Mouse (Mus musculus) T-helper 2 cell (primary cell): ENCODE measurements around the gene Gm20388.

Experiments
- in situ Hi-C: fragments of 300-600 bp; cut with MboI, MseI; formaldehyde crosslinking; loops from one replicate; pipeline ENCODE4 v1.15.1; 2025; ENCODE audit warnings: high pct_unique_total_duplicates

The Gm20388 gene

DNA sequence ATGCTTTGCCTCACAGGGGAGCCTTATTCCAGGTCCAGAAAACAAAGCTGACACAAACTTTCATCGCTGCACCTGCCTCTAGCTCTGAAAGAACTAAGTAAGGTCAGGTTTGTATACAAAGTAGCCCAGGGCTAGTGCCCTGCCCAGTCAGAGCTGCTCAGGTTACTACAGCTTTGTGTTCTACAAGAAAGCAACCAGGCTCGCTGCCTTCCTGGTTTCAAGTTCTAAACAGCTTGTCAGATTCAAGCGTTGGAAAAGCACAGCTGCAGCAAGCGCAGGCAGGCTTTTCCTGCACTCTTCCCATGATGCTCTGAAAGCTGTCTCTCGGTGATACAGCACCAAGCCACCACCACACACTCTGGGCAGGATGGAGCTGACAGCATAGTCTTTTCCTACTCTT is 4286.2 kb downstream of the Gm20388 start:
- in situ Hi-C loops: loop anchor here (25.0 kb wide), 1 partner anchor 1216 kb away; no protein-coding TSS in a partner anchor

GRCm38 (mm10) chr8:124198230-124198629 is 4287.6 kb downstream of the Gm20388 start:
- in situ Hi-C loops: loop anchor here (25.0 kb wide), 1 partner anchor 1214 kb away; no protein-coding TSS in a partner anchor

DNA sequence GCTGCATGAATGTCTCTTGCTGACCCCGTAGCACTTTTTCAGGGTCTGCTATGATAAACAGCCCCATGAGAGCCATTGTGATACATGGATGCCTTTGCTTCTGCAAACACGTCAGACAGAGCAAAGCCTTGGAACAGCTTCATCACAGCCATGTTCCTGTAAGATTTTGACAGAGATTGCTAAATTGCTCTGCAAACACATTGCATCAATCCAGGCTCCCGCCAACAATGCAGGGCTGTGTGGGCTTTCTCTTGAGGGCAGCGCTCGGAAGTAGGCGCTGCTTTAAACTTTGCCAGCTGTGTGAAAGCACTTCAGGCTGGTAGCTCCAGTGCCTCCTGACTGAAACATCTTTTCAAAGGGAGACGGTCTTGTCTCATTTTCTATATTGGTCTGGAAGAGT is 4289.8 kb downstream of the Gm20388 start:
- in situ Hi-C loops: no loop called here

DNA sequence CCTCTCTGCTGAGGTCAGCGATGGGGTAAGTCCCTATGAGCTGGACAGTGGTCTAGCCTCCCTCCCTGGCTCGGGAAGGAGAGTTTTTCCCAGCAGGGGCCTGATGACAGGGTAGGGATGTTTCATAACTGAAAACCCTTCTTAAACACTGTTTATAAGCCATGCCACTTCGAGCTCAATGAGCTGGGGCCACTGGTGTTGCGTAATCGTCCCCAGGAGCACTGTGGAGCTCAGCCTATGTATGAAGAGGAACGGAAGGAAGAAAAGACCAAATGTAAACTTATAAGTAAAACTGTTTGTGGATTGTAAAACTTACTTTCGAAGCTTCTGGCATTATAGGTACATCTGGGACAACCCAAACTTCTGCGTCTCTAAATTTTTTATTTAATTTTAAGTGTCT is 4291.1 kb downstream of the Gm20388 start:
- in situ Hi-C loops: no loop called here

DNA sequence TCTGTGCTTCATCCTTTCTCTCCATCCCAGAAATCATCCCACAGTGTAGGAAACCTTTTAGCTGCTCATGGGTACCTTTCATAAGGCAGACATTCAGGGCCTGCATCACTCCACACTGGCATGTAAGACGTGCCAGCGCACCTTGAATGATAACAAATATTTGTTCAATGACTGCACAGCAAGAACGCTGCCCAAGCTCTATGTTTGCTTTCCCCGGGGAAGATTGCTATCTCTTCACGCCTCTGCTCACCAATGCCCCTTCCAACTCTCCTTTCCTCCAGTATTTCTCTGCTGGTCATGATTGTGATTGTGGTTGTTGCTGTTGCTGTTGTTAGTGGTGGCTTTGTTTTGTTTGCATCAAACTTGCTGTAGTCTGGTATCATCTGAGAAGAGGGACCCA is 4292.3 kb downstream of the Gm20388 start:
- in situ Hi-C loops: no loop called here

- in situ Hi-C loops: no loop called here
Measured at GRCm38 (mm10) chr8:124204001-124204601, 4293.5 kb downstream of the Gm20388 start.

- in situ Hi-C loops: no loop called here
Measured at GRCm38 (mm10) chr8:124212148-124212547, 4301.5 kb downstream of the Gm20388 start.

- in situ Hi-C loops: no loop called here
Measured at GRCm38 (mm10) chr8:124216951-124217350, 4306.3 kb downstream of the Gm20388 start.

GRCm38 (mm10) chr8:124229883-124230282 is 4319.2 kb downstream of the Gm20388 start:
- in situ Hi-C loops: no loop called here

GRCm38 (mm10) chr8:124230496-124231175 is 4320.0 kb downstream of the Gm20388 start:
- in situ Hi-C loops: no loop called here

DNA sequence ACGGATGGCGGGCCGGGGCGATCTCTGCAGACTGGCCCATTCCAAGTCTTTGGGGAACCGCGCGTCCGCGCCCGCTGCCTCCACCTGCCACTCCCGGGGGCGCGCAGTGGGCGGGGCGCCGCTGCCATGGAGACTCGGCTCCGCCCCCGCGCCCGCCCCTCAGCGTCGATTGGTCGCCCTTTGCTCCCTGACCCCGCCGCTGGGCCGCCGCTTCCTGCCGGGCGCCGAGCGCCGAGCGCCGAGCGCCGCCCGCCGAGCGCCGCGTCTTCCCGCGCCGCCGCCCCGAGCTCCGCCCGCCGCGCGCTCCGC is 4320.5 kb downstream of the Gm20388 start, which contains the start of gene Galnt2:
Gene Galnt2 (plus strand): TSS at position 216 of the 309 bp plus-strand sequence.
- in situ Hi-C loops: no loop called here

DNA sequence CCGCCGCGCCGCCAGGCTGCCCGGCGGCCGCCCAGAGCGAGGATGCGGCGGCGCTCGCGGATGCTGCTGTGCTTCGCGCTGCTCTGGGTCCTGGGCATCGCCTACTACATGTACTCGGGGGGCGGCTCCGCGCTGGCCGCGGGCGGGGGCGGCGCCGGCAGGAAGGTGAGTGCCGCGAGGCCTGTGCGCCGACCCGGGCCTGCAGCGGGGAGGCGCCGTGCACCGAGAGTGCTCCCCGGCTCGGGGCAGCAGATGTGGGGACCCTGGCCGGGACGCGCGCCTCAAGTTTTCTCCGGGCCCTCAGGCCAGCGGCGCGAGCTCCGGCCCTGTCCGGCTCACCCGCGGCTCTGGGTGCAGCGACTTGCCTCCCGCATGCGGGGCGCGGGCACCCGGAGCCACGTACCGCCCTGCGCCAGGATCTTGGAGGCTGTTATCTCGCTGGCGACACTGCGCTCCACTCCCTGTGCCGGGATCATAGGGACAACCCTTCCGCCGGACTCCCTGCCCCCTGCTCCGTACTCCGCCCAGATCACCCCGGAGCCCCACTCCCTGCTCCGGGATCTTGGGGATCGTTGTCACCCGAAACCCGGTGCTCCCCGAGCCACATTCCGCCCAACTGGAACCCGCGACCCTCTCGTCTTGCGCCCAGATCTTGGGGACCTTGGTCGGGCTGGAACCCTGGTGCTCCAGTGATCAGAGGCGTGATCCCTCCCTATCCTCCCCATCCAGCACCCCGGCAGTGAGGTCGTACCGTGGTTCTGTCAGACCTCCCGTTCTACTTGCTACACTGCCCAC is 4321.0 kb downstream of the Gm20388 start:
- in situ Hi-C loops: no loop called here

GRCm38 (mm10) chr8:124232280-124232600 is 4321.6 kb downstream of the Gm20388 start:
- in situ Hi-C loops: no loop called here

GRCm38 (mm10) chr8:124234496-124234895 is 4323.9 kb downstream of the Gm20388 start:
- in situ Hi-C loops: no loop called here

- in situ Hi-C loops: no loop called here
Measured at GRCm38 (mm10) chr8:124235536-124235935, 4324.9 kb downstream of the Gm20388 start.

GRCm38 (mm10) chr8:124239350-124239749 is 4328.7 kb downstream of the Gm20388 start:
- in situ Hi-C loops: no loop called here

- in situ Hi-C loops: no loop called here
Measured at GRCm38 (mm10) chr8:124240932-124241331, 4330.3 kb downstream of the Gm20388 start.

- in situ Hi-C loops: no loop called here
Measured at GRCm38 (mm10) chr8:124242208-124242607, 4331.6 kb downstream of the Gm20388 start.

GRCm38 (mm10) chr8:124242913-124243312 is 4332.3 kb downstream of the Gm20388 start:
- in situ Hi-C loops: no loop called here

DNA sequence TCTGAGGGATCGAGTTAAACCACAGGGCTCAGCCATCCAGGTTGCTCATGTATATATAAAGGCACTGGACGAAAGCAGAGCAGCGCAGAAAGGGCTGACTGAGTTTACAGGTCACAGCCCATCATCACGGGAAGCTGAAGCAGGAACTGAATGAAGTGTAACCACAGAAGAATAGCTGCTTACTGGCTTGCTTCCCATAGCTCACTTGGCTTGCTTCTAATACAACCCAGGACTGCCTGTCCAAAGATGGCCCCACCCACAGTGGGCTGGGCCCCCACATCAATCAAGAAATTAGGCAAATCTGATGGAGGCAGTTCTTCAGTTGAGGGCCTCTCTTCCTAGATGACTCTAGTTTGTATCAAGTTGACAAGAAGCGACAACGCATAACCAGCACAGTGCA is 4336.9 kb downstream of the Gm20388 start:
- in situ Hi-C loops: no loop called here

- in situ Hi-C loops: no loop called here
Measured at GRCm38 (mm10) chr8:124248688-124249087, 4338.0 kb downstream of the Gm20388 start.

DNA sequence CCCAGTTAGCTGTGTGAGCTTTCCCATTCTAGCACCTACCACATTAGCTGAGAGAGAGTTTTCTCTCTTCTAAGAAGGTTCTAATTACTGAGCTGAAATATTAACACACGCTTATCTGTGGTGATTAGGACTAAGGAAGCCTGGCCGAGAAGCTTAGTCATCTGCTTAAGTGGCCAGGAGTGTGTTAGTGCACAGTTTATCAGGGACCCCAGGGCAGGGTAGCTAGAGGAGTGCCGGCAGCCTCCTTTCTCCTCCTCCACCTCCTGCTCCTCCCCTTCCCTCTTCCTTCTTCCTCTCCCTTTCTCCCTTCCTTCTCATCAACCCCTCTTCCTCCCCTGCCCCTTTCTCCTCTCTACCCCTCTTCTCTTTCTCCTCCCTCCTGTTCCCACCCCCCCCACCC is 4339.6 kb downstream of the Gm20388 start:
- in situ Hi-C loops: loop anchor here (25.0 kb wide), 2 partner anchors 1238 to 1312 kb away; partner anchors contain the start of gene Sipa1l2

- in situ Hi-C loops: loop anchor here (25.0 kb wide), 2 partner anchors 1238 to 1312 kb away; partner anchors contain the start of gene Sipa1l2
Measured at GRCm38 (mm10) chr8:124250785-124251184, 4340.1 kb downstream of the Gm20388 start.
